Mouse (Mus musculus): ENCODE results near the gene Mrpl33.

Gene Mrpl33

DNA sequence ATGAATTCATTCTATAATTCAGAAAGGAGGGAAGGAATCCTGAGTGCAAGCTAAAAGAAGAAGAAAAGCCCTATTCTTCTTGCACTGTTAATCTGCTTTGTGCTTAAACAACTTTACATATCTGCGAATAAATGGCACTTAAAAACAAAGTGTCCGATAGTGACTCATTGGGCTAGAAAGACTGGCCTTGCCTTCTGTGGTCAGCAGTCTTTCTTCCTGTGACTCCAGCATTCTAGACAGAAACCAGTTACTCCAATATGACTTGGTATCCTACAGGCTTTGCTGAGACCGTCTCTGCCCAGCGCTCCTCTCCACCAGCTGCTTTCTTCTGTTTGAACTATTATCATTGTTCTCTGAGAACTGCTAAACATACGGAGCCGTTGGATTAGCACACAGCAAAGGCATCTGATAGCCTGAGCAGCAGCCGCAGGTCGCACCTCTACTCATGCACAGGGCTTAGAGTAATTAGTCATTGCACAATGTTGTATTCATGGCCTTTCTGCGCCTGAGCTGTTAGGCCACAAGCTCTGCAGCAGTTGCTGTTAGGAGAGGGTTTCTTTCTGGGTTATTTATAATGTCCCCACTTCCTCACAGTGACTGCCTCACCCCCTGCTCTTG, 40.0 kb downstream of the Mrpl33 start:
- DNase-seq (ENCODE audit: extremely low read depth, low read depth, low spot score): no peak

DNA sequence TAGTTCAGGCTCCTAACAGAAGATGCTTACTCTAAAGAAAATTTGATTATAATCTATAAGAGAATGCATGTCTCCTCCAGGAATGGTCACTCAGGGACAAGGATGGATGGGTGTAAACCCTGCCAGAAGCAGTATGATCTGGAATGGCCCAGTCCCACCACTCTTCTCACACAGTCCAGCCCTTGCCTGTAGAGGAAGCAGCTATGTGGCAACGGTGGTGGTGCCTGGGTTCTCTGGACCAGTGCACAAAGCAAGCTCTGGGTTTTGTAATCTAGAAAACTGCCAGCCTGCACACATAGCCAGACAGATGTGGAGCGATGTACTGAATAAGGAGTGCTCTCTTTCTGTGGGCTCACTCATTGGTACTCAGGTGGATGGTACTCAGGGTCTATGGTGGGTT, 43.8 kb downstream of the Mrpl33 start:
- no peak for DNase-seq (ENCODE audit: extremely low read depth, low read depth, low spot score)

DNA sequence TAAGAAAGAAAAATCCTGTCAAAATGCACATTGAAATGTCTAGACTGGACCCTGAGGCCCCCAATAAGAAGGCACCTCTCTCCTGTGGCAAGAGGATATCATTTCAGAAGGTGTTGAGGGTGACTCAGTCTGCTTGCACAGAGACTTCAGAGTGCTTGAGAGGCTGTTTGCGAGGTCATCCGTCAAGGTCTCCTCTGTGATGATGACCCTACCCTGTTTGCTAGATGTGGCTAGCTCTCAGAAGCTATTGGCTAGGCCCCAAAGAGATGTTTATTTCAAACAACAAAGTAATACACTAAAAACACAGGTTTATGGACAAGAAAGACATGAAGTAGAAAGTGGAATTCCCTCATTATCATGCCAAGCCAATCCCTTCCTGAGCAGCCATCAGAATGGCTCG, 45.6 kb downstream of the Mrpl33 start:
- no peak for DNase-seq (ENCODE audit: extremely low read depth, low read depth, low spot score)

DNA sequence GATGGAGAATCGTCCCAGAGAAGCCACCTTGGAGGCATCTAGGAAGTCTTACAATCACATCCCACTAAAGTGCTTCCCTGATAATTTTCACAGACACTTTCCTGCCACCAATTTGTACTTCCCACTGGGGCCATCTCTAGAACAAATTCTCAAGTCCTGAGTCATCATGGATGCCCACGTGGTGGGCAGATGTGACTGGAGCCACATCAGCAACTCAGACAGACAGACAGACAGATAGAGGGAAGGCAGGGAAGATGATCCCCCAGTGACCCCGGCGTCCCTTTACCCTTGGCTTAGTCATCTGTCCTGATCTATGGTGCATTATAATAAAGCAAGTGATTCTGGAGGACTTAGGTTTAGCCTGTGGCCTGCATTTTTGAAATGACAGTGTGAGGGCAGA, 47.5 kb downstream of the Mrpl33 start:
- DNase-seq (ENCODE audit: extremely low read depth, low read depth, low spot score): no peak

DNA sequence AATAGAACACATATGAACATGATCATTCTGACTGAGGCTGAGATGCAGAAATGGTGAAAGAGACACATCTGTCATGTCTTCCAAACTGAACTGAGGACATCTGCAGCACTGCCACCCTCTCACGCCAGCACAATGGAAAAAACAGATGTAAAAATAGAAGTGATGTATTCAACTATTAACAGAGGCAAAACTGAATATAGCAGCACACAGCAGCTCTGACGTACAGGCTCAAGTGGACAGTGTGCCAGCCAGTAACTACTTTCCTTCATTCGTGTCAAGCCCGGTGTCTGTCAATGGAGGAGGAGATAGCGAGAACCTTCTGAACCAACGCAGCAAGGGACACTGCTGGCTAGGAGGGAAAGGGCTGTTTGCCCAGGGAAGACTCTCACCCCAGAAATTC, 48.1 kb downstream of the Mrpl33 start:
- no peak for DNase-seq (ENCODE audit: extremely low read depth, low read depth, low spot score)

DNA sequence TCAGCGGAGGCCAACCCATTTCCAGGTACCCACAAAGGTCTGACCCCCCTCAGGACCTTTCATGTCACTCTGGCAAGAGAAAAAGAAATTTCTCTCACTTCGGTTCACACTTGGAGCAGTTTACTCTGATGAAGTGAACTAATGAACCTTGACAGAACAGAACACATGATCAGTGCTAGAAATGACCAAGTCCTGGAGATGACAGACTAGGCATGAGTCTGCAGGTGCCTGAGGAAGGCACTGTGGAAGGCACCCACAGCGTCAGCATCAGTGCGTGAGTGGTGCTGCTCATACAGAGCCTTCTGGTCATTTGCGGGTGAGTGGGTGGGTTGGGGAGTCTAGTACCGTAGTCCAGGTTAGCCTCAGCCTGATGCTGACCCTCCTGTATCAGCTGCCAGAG, 49.1 kb downstream of the Mrpl33 start:
- no peak for DNase-seq (ENCODE audit: extremely low read depth, low read depth, low spot score)

DNA sequence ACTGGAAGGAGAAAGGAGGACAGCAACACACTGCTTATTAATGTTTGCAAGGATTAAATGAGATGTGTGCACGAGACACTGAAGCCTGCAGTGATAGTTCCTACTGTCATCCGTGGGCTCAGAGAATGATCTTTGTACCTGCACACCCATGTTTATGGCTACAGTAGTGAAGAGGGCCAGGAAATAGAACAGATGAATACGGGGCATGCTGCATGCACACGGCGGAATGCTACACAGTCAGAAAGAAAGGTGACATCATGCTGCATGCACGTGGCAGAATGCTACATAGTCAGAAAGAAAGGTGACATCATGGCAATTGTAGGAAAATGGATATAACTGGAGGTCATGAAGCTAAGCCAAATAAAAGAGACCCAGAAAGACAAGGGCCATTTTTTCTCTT, 49.8 kb downstream of the Mrpl33 start:
- no peak for DNase-seq (ENCODE audit: extremely low read depth, low read depth, low spot score)

DNA sequence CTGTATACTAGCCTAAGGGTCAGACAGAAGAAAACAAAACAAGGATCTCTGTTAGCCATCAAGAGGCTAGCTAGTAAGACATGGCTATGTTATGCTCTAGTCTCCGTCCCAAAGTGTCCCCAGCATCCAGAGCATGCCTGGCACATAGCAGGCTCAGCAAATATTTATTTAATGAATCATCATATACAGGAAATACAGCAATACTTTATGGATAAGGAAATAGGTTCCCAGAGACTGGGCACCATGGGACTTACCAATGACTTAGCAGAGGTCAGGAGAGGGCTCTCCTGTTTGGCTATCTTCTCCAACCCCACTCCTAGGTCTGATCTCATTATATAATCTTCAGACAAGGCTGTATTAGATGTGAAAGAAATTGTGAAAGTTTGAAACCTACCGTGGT, 50.6 kb downstream of the Mrpl33 start:
- no peak for DNase-seq (ENCODE audit: extremely low read depth, low read depth, low spot score)

DNA sequence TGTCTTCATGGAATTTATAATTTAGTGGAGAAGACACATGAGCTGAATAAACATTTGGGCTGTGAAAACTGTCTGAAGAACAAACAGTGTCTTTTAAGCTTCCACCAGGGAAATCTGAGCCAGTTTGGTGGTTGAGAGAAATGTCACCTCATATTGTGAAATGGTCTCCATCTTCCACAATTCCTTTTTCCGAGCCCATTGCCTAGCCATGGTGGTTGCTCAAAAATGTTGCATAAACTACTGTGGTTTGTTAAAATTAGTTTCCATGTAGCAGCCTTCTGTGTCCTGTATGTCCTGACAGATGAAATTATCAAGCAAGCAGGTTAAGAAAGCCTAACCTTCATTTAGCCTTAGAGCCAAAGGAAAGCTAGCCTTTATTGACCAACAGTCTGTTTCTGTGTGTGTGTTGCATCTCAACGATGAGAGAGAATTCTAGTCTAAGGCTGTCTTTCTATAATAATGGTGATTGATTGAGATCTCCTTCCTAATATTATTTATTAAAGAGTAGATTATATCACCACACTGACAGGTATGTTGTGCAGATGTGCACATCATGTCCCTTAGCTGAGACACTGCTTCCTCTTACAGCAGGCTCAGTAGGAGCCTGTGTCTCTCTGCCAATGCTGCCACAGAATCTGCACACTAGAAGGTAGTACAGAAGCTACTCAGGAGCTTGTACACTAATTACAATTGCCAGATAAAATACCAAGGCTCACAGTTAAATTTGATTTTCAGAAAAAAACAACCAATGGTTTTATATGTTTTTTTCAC, 54.0 kb downstream of the Mrpl33 start:
- no peak for DNase-seq (ENCODE audit: extremely low read depth, low read depth, low spot score)

DNA sequence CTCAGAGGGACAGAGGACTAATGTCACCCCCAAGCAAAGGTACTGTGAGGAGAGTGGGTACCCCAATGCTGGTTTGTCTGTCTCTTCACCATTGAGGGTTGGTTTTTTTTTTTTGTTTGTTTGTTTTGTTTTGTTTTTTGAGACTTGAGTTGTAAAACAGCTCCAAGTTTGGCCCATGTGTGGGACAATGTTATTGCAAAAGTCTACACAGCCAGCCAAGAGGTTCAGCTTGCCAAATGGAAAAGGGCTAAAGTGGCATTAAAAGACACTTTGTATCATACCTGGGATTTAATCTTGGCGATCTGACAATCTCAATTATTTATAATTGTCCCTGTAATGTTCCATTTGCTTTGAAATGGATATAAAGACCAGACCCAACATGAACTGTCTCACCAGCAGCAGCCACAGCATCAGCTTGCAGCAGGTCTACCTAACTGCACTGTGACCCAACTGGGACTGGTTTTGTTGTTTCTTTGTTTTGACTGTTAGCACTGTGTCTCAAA, 59.0 kb downstream of the Mrpl33 start:
- DNase-seq (ENCODE audit: extremely low read depth, low read depth, low spot score): peak; percentile 91

DNA sequence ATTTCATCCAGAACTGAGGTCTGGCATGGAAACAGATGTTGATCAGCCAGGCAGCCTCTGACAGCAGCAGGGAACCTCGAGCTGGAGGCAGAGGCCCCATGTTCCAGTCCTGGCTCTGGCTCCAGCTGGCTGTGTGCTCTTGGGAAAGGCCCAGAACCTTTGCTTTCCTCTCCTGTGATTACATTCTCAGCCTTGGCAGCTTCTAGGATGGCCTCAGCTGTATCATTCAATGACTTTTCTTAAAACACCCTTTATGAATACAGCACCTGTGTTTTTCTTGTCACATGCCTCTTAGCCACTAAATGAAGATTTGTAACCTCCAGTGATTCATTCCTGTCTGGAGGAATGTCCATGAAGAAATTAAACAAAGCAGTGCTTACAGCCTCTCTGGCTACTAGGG, 69.4 kb downstream of the Mrpl33 start:
- no peak for DNase-seq (ENCODE audit: extremely low read depth, low read depth, low spot score)

DNA sequence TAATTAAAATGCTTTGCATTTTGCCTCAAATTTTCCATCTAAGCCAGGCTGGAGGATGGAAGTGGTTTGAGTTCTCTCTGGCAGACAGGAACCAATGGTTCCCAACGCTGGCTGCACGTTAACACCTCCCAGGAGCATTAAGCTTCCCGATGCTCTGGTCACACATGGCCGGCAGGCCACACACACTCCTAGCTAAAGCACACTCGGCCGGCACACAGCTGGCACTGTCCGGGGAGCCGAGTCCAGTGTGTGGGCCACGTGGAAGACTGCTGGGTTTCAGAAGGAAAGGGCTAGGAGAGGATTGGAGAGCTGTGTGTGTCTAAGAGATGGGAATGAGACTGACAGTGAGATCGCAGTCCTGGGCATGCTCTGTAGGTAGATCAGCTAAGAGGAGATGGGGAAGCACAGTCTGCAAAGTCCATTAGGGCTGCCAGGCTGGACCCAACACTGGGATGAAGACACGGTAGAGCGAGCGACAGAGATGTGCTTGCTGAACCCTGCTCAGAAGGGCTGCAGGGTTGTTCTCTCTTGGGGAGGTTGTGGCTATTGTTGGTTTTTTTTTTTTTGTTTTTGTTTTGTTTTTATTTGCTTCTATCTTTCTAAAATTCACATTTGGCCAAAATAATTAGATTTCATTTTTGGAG, 71.7 kb downstream of the Mrpl33 start:
- no peak for DNase-seq (ENCODE audit: extremely low read depth, low read depth, low spot score)

DNA sequence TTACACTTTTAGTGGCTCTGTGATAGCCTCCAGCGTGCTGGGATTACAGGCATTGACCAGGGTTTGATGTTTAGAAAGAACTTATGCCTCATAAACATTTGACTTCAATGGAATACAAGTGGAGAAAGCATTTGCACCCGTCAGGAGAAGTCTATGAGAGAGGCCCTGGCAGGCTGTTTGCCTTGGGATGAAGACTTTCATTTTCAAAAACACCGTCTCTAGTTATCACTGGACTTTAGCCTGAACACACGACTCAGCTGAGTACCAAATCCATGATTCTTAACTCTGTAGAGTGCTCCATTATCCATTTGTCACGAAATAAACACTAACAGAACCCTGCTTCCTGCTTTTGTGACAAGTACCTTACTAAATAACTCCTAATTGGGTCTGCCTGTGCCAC, 73.2 kb downstream of the Mrpl33 start:
- no peak for DNase-seq (ENCODE audit: extremely low read depth, low read depth, low spot score)

DNA sequence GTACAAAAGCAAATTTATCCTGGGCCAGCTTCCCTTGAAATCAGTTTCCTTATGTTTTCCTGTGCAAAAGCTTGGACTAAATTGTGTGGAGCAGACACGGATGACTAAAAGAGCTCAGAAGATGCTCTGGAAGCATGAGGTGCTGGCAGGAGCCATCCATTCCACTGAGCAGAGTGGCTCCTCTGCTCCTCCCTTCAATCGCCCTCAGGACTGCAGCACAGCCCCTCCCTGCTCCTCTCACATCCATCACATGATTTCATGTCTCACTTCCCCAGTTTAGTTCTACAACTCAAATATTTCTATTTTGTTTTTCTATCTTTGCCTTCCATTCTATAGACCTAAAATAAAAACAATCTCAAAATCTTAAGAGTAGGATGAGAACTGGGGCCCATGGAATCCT, 74.4 kb downstream of the Mrpl33 start:
- no peak for DNase-seq (ENCODE audit: extremely low read depth, low read depth, low spot score)

DNA sequence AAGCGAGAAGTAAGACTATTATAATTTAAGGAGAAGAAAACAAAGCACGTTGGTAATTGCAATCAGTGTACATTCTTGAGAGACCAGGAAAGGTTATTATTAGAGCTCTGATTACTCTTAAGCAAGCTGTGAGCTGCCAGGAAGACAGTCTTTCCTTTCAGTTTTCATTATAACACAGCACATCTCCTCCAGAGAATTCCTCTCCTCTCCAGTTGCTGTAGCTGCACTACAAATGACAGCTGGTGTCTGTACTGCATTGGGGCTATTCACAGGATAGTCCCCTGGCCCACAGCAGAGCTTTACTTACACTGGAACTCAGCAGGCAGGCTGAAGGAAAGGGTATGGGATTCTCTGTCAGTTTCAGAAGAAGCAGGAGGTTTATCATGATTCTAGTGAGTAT, 76.7 kb downstream of the Mrpl33 start:
- DNase-seq (ENCODE audit: extremely low read depth, low read depth, low spot score): no peak

DNA sequence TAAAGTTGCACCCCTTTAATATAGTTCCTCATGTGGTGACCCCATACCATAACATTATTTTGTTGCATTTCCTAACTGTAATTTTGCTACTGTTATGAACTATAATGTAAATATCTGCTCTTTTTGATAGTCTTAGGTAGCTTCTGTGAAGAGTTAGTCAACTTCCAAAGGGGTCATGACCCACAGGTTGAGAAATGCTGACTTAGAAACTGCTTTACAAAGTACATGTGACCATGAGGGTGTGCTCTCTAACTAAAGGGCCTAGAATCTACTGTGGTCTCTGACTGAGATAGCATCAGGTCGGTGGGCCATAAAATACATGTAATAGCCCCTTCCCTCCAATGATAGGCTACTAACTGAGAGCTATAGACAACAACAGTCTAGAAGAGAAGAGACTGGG, 81.3 kb downstream of the Mrpl33 start:
- no peak for DNase-seq (ENCODE audit: extremely low read depth, low read depth, low spot score)

DNA sequence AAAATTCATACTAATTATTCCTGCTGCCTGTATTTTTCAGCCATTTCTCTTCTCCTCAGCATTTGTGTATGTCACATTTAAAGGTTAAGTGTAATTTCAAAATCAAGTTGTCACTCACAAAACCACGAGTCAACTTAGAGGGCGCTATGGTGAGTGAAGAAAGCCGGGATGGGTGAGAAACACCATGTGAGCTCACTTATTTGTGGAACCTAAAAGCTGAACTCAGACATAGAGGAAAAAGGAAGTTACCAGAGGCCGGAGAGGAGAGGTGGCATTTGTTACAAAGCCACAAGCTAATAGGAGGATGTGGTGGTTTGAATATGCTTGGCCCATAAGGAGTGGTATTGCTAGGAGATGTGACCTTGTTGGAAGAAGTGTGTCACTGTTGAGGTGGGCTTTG, 83.4 kb downstream of the Mrpl33 start:
- no peak for DNase-seq (ENCODE audit: extremely low read depth, low read depth, low spot score)

DNA sequence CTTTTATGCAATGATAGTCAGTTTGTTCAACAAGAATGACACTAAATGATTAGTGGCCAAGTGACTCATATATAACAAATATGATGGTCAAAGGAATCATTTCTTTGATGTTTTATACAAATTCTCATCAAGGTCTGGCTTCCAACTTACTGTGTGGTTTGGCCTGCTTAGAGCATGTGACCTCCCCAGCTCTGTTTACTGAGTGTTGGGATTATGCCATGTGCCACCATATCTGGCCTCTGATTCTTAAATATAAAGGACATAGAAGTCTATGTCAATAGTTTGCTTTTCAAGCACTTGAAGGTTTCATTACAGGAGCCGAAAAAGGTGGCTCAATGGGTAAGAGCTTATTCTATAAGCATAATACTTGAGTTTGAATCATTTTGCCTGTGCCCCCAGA, 85.6 kb downstream of the Mrpl33 start:
- no peak for DNase-seq (ENCODE audit: extremely low read depth, low read depth, low spot score)

DNA sequence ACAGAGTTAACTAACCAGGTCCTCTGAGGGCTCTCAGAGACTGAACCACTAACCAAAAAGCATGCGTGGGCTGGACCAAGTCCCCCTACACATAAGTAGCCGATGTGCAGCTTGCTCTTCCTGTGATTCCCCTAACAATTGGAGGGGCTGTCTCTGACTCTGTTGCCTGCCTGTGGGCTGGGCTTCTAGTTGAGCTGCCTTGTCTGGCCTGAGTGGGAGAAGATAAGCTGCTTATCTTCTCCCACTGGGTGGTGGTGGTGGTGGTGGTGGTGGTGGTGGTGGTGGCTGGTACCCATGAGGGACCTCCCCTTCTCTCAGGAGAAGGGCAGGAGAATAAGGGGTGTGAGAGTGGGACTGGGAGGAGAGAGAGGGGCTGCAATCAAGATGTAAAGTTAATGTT, 89.3 kb downstream of the Mrpl33 start:
- DNase-seq (ENCODE audit: extremely low read depth, low read depth, low spot score): no peak

DNA sequence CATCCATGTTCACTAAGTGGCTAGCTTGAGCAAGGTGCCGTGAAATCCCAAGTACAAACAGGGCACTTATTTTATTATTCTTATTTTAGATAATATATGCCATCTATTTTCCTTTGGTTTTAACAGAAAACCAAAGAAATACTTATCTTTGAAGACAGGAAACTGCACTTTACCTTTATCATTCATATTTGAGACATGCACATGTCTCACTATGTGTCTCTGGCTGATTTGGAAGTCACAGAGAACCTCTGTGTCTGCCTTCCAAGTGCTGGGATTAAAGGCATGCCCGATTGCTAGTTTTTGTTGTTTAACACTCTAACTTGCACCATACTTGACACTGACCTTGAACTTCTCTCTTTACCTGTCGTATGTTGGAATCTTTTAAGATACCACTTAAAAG, 91.2 kb downstream of the Mrpl33 start:
- DNase-seq (ENCODE audit: extremely low read depth, low read depth, low spot score): no peak

DNA sequence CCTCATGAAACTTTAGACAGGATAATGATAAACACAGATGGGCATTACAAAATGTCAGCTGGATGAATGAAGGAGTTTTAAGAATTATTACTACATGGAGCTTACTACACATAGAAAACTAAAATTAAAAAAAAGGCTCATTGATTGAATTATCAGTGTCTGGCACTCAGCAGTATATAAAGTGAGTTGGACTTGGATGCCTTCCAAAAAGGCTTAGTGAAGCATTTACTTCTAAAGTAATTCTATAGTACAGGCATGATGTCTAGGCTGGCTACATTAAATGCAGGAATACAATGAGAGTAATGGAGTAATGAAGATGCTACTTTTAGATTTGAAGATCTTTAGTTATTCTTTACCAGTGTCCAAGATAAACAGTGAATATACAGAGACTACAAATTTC, 96.5 kb downstream of the Mrpl33 start:
- DNase-seq (ENCODE audit: extremely low read depth, low read depth, low spot score): no peak

DNA sequence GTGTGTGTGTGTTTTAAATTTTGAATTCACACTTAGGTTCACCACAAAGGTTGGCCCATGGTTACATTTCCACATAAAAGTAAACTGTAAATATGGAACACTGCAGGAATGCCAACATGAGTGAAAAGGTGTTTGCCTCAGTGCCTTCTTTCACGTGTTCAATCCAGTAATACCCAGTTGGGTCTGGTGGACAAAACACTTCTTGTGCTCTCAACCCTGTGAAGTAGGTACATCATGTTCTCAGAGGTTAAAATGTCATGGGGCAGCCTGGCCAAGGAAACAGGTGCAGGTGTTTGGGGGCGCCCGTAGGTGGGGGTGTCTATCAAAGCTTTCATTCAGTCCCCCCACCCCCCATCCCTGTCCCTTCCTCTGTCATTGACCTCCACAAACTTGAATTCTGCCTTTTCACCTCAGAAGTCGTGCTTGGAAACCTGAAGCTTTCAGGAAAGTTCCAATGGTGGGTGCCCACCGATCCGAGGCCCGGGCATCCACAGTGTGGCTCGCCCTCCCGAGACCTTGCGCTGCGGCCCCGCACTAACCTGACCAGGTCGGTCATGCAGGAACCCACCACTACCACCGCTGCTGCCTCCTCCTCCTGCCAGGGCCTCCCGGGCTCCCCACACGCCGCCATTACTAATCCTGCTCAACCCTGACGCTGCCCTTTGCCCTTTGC, 100.4 kb downstream of the Mrpl33 start, which contains the start of gene Rbks:
TSS of gene Rbks (minus strand) at position 657 of the 673 bp plus-strand sequence.
- no peak for DNase-seq (ENCODE audit: extremely low read depth, low read depth, low spot score)

Measured in fat pad, adult 2 months (tissue).